Mouse (Mus musculus) small intestine, adult 2 months (tissue): Measurements from ENCODE around the gene Actb.

Experiments
- CTCF ChIP-seq: fragments of 200-500 bp; IDR thresholded peaks from 2 replicates; pipeline ENCODE4 v1.5.1; 2012; ENCODE audit warnings: low read depth, mild to moderate bottlenecking, control low read depth, inconsistent platforms, low read length, moderate library complexity, mixed read lengths; ENCODE audit not compliant: insufficient replicate concordance, insufficient read length; ENCODE audit errors: extremely low read depth
- POLR2A ChIP-seq: fragments of 200-500 bp; IDR thresholded peaks from 2 replicates; pipeline ENCODE4 v1.6.1; 2012; ENCODE audit warnings: low read depth, mild to moderate bottlenecking, control low read depth, inconsistent platforms, low read length, moderate library complexity

DNA sequence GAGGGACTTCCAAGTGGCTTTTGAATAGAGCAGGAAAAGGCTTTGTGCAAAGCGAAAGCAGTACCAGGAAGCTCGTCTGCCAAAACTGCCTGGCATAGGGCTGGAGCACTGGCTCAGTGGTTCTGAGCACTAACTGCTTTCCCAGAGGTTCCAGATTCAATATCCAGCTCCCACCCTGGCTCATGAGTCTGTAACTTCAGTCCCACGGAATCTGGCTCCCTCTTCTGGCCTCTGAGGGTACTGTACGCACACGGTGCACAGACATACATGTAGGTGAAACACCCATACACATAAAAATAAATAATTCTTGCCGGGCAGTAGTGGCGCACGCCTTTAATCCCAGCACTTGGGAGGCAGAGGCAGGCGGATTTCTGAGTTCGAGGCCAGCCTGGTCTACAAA lies 51.7 kb downstream of the Actb start:
- TF ChIP-seq POLR2A (no peak), CTCF (peak; percentile 63; the same call in 1 of the 2 replicates)
